Mouse (Mus musculus) kidney, adult 2 months (tissue): ENCODE results near the gene Csrp2.

Source experiments
- CTCF ChIP-seq: fragments of 200-500 bp; conservative IDR thresholded peaks from 2 replicates; pipeline ENCODE4 v1.5.1; 2011; ENCODE audit warnings: low read depth, mild to moderate bottlenecking, control low read depth, low read length, moderate library complexity, mixed read lengths; ENCODE audit not compliant: insufficient read depth, insufficient read length
- POLR2A ChIP-seq: fragments of 200-500 bp; IDR thresholded peaks from one replicate; pipeline ENCODE4 v1.6.1; 2011; ENCODE audit warnings: low read depth, low read length, control low read depth

DNA sequence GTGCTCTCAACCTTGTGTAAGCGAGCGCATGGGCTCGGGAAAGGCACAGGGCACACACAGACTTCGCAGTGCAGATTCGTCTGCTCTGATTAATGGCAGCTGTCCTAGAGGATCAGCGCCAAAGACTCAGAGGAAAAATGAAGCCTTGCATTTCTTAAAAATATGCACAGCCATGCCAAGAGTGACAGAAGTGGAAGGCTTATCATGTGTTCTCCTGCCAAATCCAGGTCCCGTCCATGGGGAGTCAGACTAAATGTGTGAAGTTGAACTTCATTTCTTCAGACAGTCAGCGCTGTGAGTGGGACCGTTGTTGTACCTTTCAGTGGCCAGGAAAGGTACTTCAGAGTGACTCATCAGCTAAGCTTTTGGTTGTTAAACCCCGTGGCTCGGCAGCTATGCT lies 7.9 kb downstream of the Csrp2 start:
- no peak for TF ChIP-seq POLR2A
- TF ChIP-seq CTCF = no peak
